Mouse (Mus musculus) brain, embryonic 14.5 days (tissue): ENCODE results near the gene Klf2.

Source experiments
- CTCF ChIP-seq: fragments of 200-500 bp; IDR thresholded peaks from 2 replicates; pipeline ENCODE4 v1.5.1; 2012; ENCODE audit warnings: inconsistent platforms, mild to moderate bottlenecking, moderate library complexity, borderline replicate concordance; ENCODE audit not compliant: insufficient read depth, insufficient read length; ENCODE audit errors: extremely low read depth
- POLR2A ChIP-seq: fragments of 200-500 bp; IDR thresholded peaks from 2 replicates; pipeline ENCODE4 v1.6.1; 2012; ENCODE audit warnings: mild to moderate bottlenecking, inconsistent platforms, borderline replicate concordance; ENCODE audit not compliant: poor library complexity, insufficient read depth, insufficient read length, severe bottlenecking; ENCODE audit errors: extremely low read depth

DNA sequence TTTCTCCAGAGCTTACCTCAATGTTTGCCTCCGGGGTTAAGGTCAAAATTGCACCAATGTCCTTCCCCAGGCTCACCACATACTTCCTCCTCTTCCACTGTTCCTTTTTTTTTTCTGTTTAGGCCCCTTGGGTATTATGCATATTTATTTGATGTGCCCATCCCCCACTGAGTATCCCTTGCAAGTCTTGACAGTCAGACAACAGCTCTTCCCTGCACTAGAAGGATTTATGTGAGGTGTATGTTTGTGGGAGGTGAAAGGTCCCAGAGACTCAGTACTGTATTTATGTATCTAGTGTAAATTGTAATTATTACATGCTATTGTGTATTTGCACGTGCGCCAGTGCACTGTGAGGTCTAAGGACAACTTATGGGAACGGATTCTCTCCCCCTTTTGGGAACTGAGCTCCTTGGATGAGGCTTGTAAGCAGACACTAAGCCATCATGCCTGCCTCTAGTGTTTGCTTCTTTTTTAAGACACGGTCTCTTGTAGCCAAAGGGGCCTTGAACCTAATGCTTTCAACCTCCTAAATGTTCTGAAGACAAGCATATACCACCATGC lies 1.0 kb upstream of the Klf2 start:
- TF ChIP-seq POLR2A = no peak
- TF ChIP-seq CTCF = no peak
